Mouse (Mus musculus) heart, embryonic 12.5 days (tissue): Measurements from ENCODE around the gene Glb1. TPM values are rescaled to one million over a fixed set of nuclear protein-coding genes. Genes with fewer than 3 reads are reported as not detected.

ENCODE experiments used
- ATAC-seq: fragments of 200-750 bp; cut with Nextera tagmentation; 2 replicates; pipeline ENCODE4 v1.8.0; 2017; ENCODE audit warnings: moderate TSS enrichment, moderate library complexity; ENCODE audit not compliant: insufficient number of reproducible peaks, low FRiP score
- H3K27ac ChIP-seq: fragments of 300-500 bp; sonication (generic); 2 replicates; pipeline ENCODE4 v1.5.1; 2016; ENCODE audit warnings: mild to moderate bottlenecking, moderate library complexity; ENCODE audit not compliant: poor library complexity, severe bottlenecking
- H3K27me3 ChIP-seq: fragments of 300-500 bp; sonication (generic); replicated peaks from 2 replicates; pipeline ENCODE4 v1.6.1; 2016; ENCODE audit warnings: mild to moderate bottlenecking, moderate library complexity
- H3K36me3 ChIP-seq: fragments of 300-500 bp; sonication (generic); 2 replicates; pipeline ENCODE4 v1.6.1; 2016; ENCODE audit warnings: mild to moderate bottlenecking, moderate library complexity
- H3K4me1 ChIP-seq: fragments of 300-500 bp; sonication (generic); replicated peaks from 2 replicates; pipeline ENCODE4 v1.6.1; 2016; ENCODE audit warnings: mild to moderate bottlenecking
- H3K4me2 ChIP-seq: fragments of 300-500 bp; sonication (generic); 2 replicates; pipeline ENCODE4 v1.6.1; 2016; ENCODE audit warnings: mild to moderate bottlenecking, moderate library complexity
- H3K4me3 ChIP-seq: fragments of 300-500 bp; sonication (generic); 2 replicates; pipeline ENCODE4 v1.5.1; 2016; ENCODE audit warnings: mild to moderate bottlenecking
- H3K9ac ChIP-seq: fragments of 300-500 bp; sonication (generic); 2 replicates; pipeline ENCODE4 v1.6.1; 2016; ENCODE audit warnings: mild to moderate bottlenecking, moderate library complexity
- H3K9me3 ChIP-seq: fragments of 300-500 bp; sonication (generic); replicated peaks from 2 replicates; pipeline ENCODE4 v1.6.1; 2016; ENCODE audit warnings: mild to moderate bottlenecking, moderate library complexity
- WGBS: fragments of 180-500 bp; shearing (Covaris S2); methylation state at CpG from one replicate; pipeline ENCODE4 v1.1.7; 2016; 5-methylcytosine and 5-hydroxymethylcytosine counted together
- polyA plus RNA-seq: library from polyadenylated mRNA; unstranded; fragments of >200 nt; fragmentation: Nextera tagmentation; extraction: Ambion mirVana; gene quantifications from 2 replicates; pipeline ENCODE4 v1.2.1, GENCODE M21; 2016

Glb1 gene
- polyA plus RNA-seq, 1 experiment from 2014 or later: 46.2 TPM

GRCm38 (mm10) chr9:114446887-114447286 is 46.0 kb downstream of the Glb1 start:
- peaks cover 20% of the 10 kb centered on the region; the same call in 1 of the 2 replicates for H3K36me3 ChIP-seq
- 59% methylated on average over 8 of the region's 8 CpGs for WGBS
- ATAC-seq: no peak
- no peak overlapping the region for H3K4me3 ChIP-seq
- peaks cover 13% of the 10 kb centered on the region for H3K4me1 ChIP-seq
- no peaks in the 10 kb centered on the region for H3K27me3 ChIP-seq
- H3K9me3 ChIP-seq: no peaks in the 10 kb centered on the region
- H3K9ac ChIP-seq: no peak overlapping the region
- H3K4me2 ChIP-seq: no peak overlapping the region
- H3K27ac ChIP-seq: no peak overlapping the region

- Histone ChIP-seq H3K4me2 (no peak overlapping the region), H3K4me1 (peaks cover 13% of the 10 kb centered on the region), H3K9me3 (no peaks in the 10 kb centered on the region), H3K9ac (no peak overlapping the region), H3K27me3 (no peaks in the 10 kb centered on the region), H3K36me3 (peaks cover 5% of the 10 kb centered on the region; the same call in 1 of the 2 replicates), H3K27ac (no peak overlapping the region), H3K4me3 (no peak overlapping the region)
- 68% methylated on average over 5 of the region's 5 CpGs for WGBS
- ATAC-seq: no peak
Observed at GRCm38 (mm10) chr9:114448700-114449099, 47.8 kb downstream of the Glb1 start.

GRCm38 (mm10) chr9:114449120-114449754 is 48.4 kb downstream of the Glb1 start:
- Histone ChIP-seq H3K4me1 (peaks cover 13% of the 10 kb centered on the region), H3K27me3 (no peaks in the 10 kb centered on the region), H3K4me2 (no peak overlapping the region), H3K36me3 (peaks cover 4% of the 10 kb centered on the region; the same call in 1 of the 2 replicates), H3K9me3 (no peaks in the 10 kb centered on the region), H3K27ac (no peak overlapping the region), H3K9ac (no peak overlapping the region), H3K4me3 (no peak overlapping the region)
- WGBS: 70% methylated on average over 13 of the region's 13 CpGs
- ATAC-seq: no peak

- Histone ChIP-seq H3K4me2 (no peak overlapping the region), H3K36me3 (peaks cover 17% of the 10 kb centered on the region), H3K4me3 (no peak overlapping the region), H3K9ac (no peak overlapping the region), H3K27ac (no peak overlapping the region), H3K9me3 (no peaks in the 10 kb centered on the region), H3K27me3 (no peaks in the 10 kb centered on the region), H3K4me1 (peaks cover 10% of the 10 kb centered on the region)
- 80% methylated on average over 7 of the region's 7 CpGs for WGBS
- no peak for ATAC-seq
Observed at GRCm38 (mm10) chr9:114451615-114452014, 50.7 kb downstream of the Glb1 start.

- 0 out of 2 replicates have a peak, but pooled peaks cover 2% of the 10 kb centered on the region for H3K4me1 ChIP-seq
- no peak overlapping the region for H3K4me3 ChIP-seq
- ATAC-seq: no peak
- WGBS: 63% methylated on average over 6 of the region's 6 CpGs
- no peak overlapping the region for H3K4me2 ChIP-seq
- H3K27me3 ChIP-seq: no peaks in the 10 kb centered on the region
- H3K27ac ChIP-seq: no peak overlapping the region
- H3K9ac ChIP-seq: no peak overlapping the region
- peaks cover 25% of the 10 kb centered on the region for H3K36me3 ChIP-seq
- no peaks in the 10 kb centered on the region for H3K9me3 ChIP-seq
Observed at GRCm38 (mm10) chr9:114452418-114452817, 51.5 kb downstream of the Glb1 start.

- Histone ChIP-seq H3K9me3 (no peaks in the 10 kb centered on the region), H3K4me2 (no peak overlapping the region), H3K4me1 (no peaks in the 10 kb centered on the region), H3K4me3 (no peak overlapping the region), H3K36me3 (peaks cover 36% of the 10 kb centered on the region), H3K9ac (no peak overlapping the region), H3K27me3 (no peaks in the 10 kb centered on the region), H3K27ac (no peak overlapping the region)
- no peak for ATAC-seq
- WGBS: 84% methylated on average over 2 of the region's 2 CpGs
Observed at GRCm38 (mm10) chr9:114455420-114455819, 54.5 kb downstream of the Glb1 start.

- 80% methylated on average over 3 of the region's 3 CpGs for WGBS
- no peak overlapping the region for H3K4me3 ChIP-seq
Observed at GRCm38 (mm10) chr9:114458436-114458835, 57.6 kb downstream of the Glb1 start.

GRCm38 (mm10) chr9:114462569-114462968 is 61.7 kb downstream of the Glb1 start:
- no peak for ATAC-seq
- Histone ChIP-seq H3K9me3 (no peaks in the 10 kb centered on the region), H3K27ac (no peak overlapping the region), H3K4me3 (no peak overlapping the region), H3K4me2 (no peak overlapping the region), H3K4me1 (no peaks in the 10 kb centered on the region), H3K9ac (no peak overlapping the region), H3K27me3 (no peaks in the 10 kb centered on the region), H3K36me3 (peaks cover 58% of the 10 kb centered on the region)
- WGBS: 89% methylated on average over 7 of the region's 7 CpGs

More at GRCm38 (mm10) chr9:114458436-114458835, 57.6 kb downstream of the Glb1 start:
- H3K9me3 ChIP-seq: no peaks in the 10 kb centered on the region
- no peaks in the 10 kb centered on the region for H3K27me3 ChIP-seq
- no peak overlapping the region for H3K9ac ChIP-seq
- no peak overlapping the region for H3K27ac ChIP-seq
- peaks cover 59% of the 10 kb centered on the region for H3K36me3 ChIP-seq
- H3K4me2 ChIP-seq: no peak overlapping the region
- ATAC-seq: no peak
- H3K4me1 ChIP-seq: no peaks in the 10 kb centered on the region

- H3K27me3 ChIP-seq: no peaks in the 10 kb centered on the region
- H3K4me2 ChIP-seq: no peak overlapping the region
- H3K27ac ChIP-seq: no peak overlapping the region
- H3K36me3 ChIP-seq: peaks cover 55% of the 10 kb centered on the region
- H3K4me3 ChIP-seq: no peak overlapping the region
- H3K9ac ChIP-seq: no peak overlapping the region
- WGBS: 63% methylated on average over 6 of the region's 6 CpGs
- no peaks in the 10 kb centered on the region for H3K4me1 ChIP-seq
- ATAC-seq: no peak
- no peaks in the 10 kb centered on the region for H3K9me3 ChIP-seq
Observed at GRCm38 (mm10) chr9:114465442-114465841, 64.6 kb downstream of the Glb1 start.

GRCm38 (mm10) chr9:114466871-114467270 is 66.0 kb downstream of the Glb1 start:
- Histone ChIP-seq H3K4me3 (no peak overlapping the region), H3K4me1 (no peaks in the 10 kb centered on the region), H3K27ac (no peak overlapping the region), H3K9me3 (no peaks in the 10 kb centered on the region), H3K27me3 (no peaks in the 10 kb centered on the region), H3K4me2 (no peak overlapping the region), H3K9ac (no peak overlapping the region), H3K36me3 (peaks cover 43% of the 10 kb centered on the region)
- 70% methylated on average over 7 of the region's 7 CpGs for WGBS
- ATAC-seq: peak; percentile 81

GRCm38 (mm10) chr9:114468217-114468616 is 67.3 kb downstream of the Glb1 start:
- ATAC-seq: peak; percentile 84

GRCm38 (mm10) chr9:114468701-114469100 is 67.8 kb downstream of the Glb1 start:
- no peaks in the 10 kb centered on the region for H3K27me3 ChIP-seq
- no peaks in the 10 kb centered on the region for H3K9me3 ChIP-seq
- H3K27ac ChIP-seq: no peak overlapping the region
- no peaks in the 10 kb centered on the region for H3K4me1 ChIP-seq
- peaks cover 32% of the 10 kb centered on the region for H3K36me3 ChIP-seq
- H3K9ac ChIP-seq: no peak overlapping the region
- no peak overlapping the region for H3K4me3 ChIP-seq
- WGBS: 91% methylated on average over 4 of the region's 4 CpGs
- ATAC-seq: no peak
- no peak overlapping the region for H3K4me2 ChIP-seq

More at GRCm38 (mm10) chr9:114468217-114468616, 67.3 kb downstream of the Glb1 start:
- Histone ChIP-seq H3K4me3 (no peak overlapping the region), H3K9me3 (no peaks in the 10 kb centered on the region), H3K27me3 (no peaks in the 10 kb centered on the region), H3K4me1 (no peaks in the 10 kb centered on the region), H3K36me3 (peaks cover 33% of the 10 kb centered on the region), H3K27ac (no peak overlapping the region), H3K9ac (no peak overlapping the region), H3K4me2 (no peak overlapping the region)
- 71% methylated on average over 5 of the region's 5 CpGs for WGBS
